Mouse (Mus musculus) kidney, postnatal 4 days (tissue): ENCODE measurements at regions not wholly inside any gene's neighbourhood (a gene's known extent, or its start where the extent isn't known, plus 50 kb on each side); places are given as distances from the start of the nearest gene placed in this dataset.

ENCODE experiments used
- DNase-seq, 2 experiments: peaks; one replicate each; pipeline ENCODE4 v3.0.0; 2021; ENCODE audit warnings: mixed read lengths in 2 of 2

DNA sequence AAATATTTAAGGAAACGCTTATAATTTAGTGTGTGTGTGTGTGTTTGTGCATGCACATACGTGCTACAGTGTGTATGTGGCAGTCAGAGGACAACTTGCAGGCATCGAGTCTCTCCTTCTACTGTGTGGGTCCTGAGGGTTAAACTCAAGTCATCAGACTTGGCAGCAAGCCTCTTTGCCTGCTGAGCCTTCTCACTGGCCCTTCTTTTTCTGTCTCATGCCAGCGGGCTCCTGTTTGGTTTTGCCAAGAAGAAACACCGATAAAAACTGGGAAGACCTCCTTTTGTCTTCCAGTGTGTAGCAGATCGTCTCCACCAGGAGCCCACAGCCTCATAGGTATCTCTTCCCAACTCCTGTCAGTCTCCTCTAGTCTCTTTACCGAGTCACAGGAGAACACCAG is 81.9 kb upstream of the Rbpj start:
- DNase-seq: no peak

DNA sequence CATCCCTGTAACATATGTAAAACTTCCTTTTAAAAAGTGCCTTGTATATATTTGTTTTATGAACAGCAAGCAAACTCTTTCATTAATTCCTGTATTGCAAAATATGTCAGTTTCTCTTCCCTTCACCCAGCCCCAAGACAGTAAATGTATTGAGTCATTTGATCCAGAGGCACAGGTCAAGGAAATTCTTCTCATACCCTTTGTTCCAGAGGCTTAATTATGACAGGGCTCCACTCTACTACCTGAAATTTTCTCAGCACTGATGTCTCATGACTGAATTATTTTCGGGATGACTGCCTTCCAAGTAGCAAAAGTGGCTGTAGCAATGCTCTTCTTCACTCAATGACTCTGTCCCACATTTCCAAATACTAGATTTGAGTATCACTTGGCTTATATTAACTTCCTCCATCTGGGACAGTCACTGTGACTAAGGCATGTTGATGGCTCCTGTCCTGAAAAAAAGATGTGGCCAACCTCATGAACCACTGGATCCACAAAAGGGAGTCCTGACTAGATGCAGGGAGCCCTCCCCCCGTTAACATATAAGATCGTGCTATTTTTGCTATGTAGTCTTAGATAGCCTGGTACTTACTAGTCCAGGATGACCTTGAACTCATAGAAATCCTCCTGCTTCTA is 80.3 kb upstream of the Rbpj start:
- DNase-seq: no peak

DNA sequence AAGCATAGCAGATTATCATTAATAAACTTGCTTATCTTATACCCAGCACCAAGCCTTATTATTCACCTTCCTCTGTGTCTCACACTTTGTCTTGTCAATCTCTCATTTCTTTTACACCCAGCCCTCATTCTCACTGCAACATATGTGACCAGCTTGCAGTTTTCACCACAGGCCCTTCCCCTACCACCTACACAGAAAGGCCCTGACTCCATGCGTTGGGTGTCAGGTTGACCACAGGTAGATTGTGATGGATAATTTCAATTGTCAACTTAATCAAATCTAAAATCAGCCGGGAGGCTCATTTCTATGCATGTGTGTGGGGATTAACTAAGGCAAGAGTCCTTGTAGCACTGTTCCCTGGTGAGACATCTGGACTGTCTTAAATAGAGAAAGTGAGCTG is 72.4 kb upstream of the Rbpj start:
- no peak for DNase-seq

DNA sequence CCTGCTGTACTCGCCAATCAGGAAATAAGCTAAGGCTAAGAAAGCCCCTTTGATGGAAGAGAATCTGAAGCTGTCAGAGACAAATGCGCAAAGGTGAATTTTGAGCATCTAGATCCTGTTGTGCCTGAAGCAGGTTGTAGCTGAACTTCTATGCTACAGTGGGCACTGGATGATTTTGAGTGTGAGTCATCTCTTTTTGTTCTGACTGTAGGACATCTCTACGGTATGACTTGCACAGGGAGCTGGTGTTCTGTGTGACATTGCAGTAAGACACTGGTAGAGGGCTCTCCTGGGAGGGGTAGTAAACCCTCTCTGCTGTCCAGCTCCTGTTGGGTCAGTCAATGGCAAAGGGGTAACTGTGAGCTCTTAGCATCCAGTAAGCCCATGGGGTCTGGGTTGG is 71.4 kb upstream of the Rbpj start:
- DNase-seq: no peak

DNA sequence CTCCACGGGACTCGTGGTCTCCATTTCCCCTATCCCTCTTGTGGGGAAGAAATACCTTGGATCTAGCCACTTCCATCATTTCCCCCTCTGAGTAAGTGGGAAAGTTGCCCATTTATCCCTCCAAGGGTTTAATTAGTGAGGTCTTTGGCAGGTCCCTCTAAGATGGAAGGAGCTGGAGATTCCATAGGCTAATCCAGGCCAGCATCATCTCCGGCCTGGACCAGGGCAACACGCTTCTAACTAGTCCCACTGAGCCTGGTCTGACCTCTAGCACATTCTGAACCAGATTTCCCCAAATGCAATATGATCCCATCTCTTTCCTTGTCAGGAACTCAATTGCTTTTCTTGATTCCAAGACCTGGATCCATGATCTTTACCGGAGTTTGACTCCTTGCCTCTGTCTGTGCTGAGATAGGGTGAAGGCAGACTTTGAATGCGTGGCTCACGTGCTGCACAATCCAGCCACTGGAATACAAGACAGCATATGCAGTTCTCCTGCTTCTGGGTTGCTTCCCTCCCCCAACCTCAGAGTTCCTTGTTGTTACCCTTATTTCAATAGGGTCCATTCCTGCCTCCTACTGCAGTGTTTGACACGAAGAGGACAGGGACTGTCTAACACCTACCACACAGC is 67.4 kb upstream of the Rbpj start:
- no peak for DNase-seq

DNA sequence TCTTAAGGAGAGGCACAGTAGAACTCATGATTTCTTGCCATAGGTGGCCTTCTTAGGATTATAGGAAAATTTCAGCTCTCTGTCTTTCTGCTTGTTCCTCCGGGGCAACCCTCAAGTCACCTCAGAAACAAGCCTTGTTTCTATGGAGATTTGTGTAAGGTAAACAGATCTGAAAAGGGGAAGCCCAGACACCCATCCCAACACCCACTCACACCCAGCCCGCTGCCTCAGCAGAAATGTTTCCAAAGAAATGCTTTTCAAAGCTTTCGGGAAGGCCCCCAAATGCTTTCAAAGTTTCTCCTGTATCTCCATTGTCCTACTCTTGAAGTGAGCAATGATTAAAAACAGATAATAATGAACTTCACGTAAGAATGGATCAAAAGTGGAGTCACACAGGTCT is 64.9 kb upstream of the Rbpj start:
- DNase-seq: no peak

DNA sequence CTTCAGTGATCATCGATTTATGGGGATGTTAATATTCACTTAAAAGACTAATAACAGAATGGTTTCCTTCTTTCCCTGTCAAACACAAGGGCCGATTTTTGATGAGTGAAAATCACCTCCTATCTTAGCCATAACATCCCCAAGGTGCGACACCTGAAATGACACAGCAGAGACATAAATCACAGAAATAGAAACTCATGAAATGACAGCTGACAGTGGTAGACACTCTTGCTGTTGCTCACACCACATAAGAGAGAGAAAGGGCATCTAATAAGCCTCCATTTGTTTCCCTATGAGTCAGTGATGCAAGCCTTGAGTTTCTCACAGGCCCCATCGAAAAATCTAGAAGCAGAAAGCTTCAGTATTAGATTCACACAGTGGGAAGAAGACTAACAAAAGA is 63.9 kb upstream of the Rbpj start:
- no peak for DNase-seq

DNA sequence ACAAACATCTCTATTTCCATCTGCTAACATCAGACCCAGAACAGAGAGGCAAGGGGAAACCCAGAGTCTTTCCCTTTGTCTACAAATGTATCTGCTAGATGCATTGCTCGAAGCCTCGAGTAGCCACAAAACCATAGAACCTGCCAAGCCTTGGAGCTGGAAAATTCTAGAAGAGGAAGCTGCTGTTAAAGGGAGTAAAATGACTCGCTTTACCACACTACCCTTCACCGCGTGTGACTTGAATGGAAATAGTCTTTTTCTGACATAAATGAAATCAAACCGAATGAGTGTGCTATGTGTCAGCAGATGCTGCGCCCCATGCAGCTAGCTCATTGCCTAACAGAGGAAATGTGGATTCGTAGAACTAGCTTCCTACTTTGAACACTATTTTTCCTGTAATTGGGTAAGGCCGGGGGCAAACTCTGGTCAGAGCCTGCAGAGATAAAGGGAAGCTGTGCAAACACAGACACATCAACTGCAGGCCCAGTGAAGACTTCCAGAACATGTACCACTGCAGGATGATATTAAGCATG is 63.3 kb upstream of the Rbpj start:
- DNase-seq: no peak

DNA sequence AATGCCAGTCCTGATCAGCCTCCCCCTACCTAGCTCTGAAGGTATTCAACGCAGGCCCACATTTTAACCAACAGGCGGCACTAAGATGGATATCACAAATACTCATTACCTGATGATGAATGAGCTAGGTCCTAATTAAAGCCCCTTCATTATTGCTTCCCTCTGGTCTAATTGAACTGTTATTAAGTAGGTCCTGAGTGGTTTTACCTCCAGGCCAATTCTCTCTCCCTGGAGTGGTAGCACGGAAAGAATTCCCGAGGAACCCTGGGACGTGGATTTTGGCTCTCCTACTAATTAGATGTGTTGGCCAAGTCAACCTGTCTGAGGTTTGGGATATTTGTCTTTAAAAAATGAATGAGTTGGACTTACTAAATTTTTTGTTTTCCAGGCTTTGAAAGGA is 60.0 kb upstream of the Rbpj start:
- no peak for DNase-seq

DNA sequence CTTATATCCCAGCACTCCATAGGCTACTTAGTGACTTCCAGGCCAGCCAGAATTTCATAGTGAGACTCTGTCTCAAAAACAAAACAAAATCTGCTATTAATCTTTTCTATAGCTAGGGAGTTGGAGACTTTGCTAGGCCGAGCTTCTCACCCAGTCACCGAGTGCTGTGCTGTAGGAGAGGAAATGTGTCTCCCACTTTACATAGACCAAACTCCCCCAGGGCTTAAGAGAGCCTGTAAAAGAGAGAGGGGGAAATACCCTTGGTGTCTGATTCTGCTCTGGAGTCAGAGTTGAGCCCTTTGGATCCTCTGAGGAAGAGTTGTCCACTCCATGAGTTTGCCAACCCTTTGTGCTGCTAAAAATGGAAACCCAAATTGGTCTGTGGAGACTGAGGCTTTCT is 58.3 kb upstream of the Rbpj start:
- DNase-seq: no peak

DNA sequence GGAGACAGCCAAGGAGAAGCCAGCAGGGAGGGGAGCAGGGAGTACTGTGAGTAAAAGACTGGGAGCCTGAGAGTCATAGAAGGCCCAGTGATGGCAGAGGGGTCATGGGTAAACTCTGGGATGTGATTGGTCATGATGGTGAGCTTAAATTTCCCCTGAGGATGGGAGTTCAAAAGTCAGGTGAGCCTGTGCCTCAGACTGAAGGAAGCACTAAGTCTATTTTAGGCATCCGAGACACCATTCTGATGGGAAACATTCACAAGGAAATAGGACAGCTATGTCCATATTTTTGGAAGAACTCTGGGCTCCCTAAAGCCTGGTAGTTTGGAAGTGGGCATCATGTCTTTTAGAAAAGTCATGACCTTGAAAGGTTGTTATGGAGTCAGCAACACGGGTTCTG is 57.7 kb upstream of the Rbpj start:
- no peak for DNase-seq

DNA sequence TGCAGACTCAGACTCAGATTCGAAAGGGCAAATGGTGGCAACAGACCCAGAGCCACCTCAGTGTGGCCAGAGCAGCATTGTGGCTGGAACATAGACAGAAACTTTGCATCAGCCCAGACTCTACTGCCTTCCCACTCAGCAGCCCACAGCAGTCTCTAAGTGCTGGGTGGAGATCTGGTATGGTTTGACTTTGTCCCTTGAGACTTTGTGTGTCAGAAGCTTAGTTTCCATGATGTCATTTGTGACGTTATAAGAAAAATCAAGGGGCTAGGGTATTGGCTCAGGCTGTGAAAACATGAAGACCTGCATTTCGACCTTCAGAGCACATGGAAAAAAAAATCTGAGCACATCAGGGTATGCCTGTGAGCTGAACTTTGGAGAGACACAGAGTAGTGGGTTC is 56.2 kb upstream of the Rbpj start:
- no peak for DNase-seq

DNA sequence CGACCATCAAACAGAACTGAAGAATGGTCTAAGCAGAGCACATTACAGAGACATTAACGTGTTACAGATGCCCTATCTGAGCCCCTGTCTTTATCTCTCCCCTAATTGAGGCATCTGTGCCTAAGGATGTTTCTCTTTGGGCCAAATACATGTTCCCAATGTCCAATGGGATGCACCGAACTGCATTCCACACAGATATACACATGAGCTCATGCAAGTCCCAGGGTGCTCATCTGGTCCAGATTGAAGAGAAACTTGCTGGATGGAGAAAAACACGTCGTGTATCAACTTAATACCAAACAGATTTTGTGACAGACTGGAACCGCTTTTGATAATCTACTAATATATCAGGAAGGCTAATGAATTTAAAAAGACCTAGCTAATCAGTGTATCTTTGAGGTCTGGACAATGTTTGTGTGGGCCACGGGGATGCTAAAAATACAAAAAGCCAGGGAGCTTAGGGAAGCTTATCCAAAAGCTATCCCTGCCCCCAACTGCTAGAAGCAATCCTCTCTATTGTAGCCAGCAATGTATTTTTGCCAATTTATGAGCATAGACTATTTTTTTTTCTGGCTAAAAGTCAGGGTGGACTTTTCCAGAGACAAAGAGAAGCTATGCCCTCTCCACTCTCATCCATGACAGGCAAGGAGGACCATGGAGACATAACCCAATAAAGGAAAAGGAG is 53.4 kb upstream of the Rbpj start:
- no peak for DNase-seq

DNA sequence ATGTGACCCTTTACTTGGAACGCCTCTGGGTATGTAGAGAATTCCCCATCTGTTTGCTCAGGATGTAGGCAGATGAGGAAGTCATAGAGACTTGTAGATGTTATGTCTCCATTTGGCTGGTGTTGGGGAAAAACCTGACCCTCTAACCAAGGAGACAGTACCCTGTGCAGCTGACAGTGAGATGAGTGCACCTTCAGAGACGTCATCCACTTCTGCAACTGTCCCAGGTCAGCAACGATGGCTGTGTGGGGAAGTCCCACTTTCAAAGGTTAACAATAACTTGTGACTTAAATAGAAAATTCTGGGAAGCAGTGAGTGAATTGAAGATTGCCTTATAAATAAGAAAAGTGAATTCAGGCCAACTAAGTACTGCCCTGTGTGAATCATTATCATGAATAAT is 52.3 kb upstream of the Rbpj start:
- DNase-seq: no peak

DNA sequence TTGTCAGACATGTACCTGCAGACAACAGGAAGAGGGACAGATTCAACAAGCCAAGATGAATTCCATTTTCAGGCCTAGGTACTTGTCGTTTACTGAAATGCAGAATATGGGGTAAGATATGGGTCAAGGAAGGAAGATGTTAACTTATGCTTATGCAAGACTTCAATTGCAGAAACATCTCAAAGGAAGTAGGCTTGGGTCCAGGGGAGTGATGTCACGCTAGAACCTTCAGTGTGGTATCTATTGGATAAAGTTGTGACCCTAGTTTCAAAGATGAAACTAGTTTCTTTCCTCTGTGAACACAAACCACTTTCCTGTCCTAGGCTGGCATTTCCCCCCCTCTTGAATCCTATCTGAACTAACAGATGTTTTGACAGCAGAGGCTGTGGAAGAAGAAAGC is 50.5 kb upstream of the Rbpj start:
- no peak for DNase-seq
